Mouse (Mus musculus): ENCODE data around the gene Iqcj.
"Not testable (repeated sequence)": the region's sequence is repeated elsewhere in the genome, so short reads cannot be mapped to it uniquely, and the experiment has no call there.

The Iqcj gene

DNA sequence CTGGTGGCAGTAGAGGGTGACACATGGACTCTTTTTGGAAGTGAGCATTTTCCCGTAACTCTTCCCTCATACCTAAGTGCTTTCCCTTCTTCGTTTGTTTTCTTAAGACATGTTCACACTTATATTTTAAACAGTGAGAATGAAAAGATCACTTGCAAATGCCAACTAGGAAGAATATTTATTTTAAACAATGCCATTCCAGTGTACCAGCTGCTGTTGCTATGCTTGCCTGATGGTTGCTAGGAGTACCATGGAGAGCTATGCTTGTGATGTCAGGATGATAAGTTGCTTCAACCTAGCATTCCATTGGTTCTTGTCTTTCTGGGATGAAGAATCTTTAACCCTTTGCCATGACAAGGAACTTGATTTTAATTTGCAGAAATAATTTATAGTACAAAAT is 193.0 kb downstream of the Iqcj start:
- DNase-seq, result no peak

GRCm38 (mm10) chr3:68092108-68092507 is 200.1 kb downstream of the Iqcj start:
- DNase-seq, result no peak

- no peak for DNase-seq
Observed at GRCm38 (mm10) chr3:68096724-68097431, 204.9 kb downstream of the Iqcj start.

DNA sequence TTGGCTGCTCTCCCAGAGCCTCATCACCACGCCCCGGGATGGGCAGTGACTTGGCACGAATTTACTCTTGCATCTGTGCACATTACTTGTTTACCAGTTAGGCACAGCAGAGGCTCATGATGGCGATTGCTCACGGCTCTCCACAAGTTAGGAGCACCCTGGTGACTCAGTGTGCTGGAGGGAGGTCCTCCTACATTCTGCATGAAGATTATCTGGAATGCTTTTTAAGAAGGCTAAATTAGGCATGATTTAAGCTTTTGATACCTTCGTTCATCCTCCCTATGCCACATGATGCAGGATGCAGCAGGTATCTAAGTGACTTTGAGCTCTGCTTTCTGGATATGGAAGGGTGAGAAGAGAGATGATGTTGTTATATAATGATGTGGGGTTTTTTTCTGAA is 207.5 kb downstream of the Iqcj start:
- DNase-seq, result not testable (repeated sequence)

DNA sequence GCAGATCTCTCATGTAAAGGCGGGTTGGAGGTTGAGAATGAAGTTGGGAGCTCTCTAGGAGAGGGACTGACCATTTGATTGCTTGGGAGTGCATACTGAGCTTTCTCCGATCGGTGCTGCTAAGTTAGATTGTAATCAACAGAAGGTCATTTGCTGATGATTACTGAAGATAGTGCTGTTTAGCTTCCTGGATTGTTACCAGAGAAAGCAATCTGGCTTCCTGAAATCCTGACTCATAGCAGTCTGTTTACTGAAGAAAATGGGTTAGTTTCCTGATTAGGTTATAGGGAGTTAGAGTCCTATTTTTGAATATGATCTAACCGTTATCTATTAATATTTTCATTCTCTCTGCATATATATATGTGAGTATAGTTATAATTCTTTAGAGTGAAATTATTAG is 209.3 kb downstream of the Iqcj start:
- no peak for DNase-seq

DNA sequence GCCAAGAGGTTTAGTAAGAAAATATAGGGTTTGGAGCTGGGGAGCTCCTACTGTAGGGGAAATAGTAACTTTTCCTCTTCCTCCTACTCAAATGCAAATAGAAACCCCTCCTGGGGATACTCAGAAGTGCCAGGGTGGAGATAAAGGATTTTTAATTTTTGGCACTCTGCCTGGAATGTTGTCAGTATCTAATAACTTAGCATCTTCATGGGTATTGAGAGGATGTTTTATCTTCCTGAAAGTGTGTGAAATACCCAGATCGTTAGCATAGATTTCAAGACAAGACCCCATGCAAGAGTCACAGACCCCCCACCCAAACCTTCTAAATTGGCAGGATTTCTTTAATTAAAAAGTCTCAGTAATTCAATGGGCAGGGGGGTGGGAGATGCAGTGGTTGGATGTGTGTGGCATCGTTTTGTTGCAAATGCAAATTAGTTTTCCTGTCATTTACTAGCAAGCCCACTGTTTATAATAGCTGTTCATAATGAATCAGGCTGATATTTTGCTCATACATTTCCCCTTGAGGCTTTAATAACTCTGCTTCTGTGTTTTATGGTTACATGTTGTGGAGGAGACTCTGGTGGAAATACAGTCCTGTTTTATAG is 213.2 kb downstream of the Iqcj start:
- no peak for DNase-seq
